Mouse (Mus musculus): ENCODE data around the gene Lmbr1l. TPM values are rescaled to one million over a fixed set of nuclear protein-coding genes. Genes with fewer than 3 reads are reported as not detected.
A peak's percentile ranks its signal among the peaks of the same experiment; 100 is the strongest.

Gene Lmbr1l
- polyA plus RNA-seq, 1 experiment: 33.4 TPM

GRCm38 (mm10) chr15:98883661-98884060, 34.4 kb downstream of the Lmbr1l start:
- Histone ChIP-seq H3K36me3 (ENCODE audit: control insufficient read depth, insufficient read depth) (no peaks in the 10 kb centered on the region), H3K27me3 (ENCODE audit: control insufficient read depth, insufficient read depth, insufficient read length) (no peaks in the 10 kb centered on the region), H3K79me2 (ENCODE audit: control insufficient read depth, insufficient read depth) (no peaks in the 10 kb centered on the region), H3K4me2 (ENCODE audit: low read depth) (no peak overlapping the region), H3ac (ENCODE audit: control insufficient read depth, insufficient read length) (no peak overlapping the region), H3K4me3 (no peak overlapping the region)
- TF ChIP-seq MYOG (IDR thresholded peaks at IDR 0.05; ENCODE audit: control insufficient read depth in 1 of 3, insufficient read depth in 1 of 3, insufficient read length in 2 of 3, low read depth in 2 of 3) (no peak), E2F4 (IDR thresholded peaks at IDR 0.05; ENCODE audit: insufficient read depth) (no peak), POLR2A (IDR thresholded peaks at IDR 0.05; ENCODE audit: insufficient read length, low read depth) (no peak)

- Histone ChIP-seq H3K4me2 (ENCODE audit: low read depth) (peak overlapping the region; percentile 54), H3K27me3 (ENCODE audit: control insufficient read depth, insufficient read depth, insufficient read length) (no peaks in the 10 kb centered on the region), H3K4me3 (peak overlapping the region; percentile 47), H3K79me2 (ENCODE audit: control insufficient read depth, insufficient read depth) (no peaks in the 10 kb centered on the region), H3K36me3 (ENCODE audit: control insufficient read depth, insufficient read depth) (no peaks in the 10 kb centered on the region), H3ac (ENCODE audit: control insufficient read depth, insufficient read length) (no peak overlapping the region)
- TF ChIP-seq TCF3 (IDR thresholded peaks at IDR 0.05; ENCODE audit: insufficient read length, low read depth) (no peak), MAX (IDR thresholded peaks at IDR 0.05; ENCODE audit: low read depth) (no peak), TCF12 (IDR thresholded peaks at IDR 0.05; ENCODE audit: insufficient read depth, poor library complexity, severe bottlenecking) (no peak), MYOD1 (IDR thresholded peaks at IDR 0.05; ENCODE audit: control insufficient read depth in 1 of 3, insufficient read length in 2 of 3, low read depth in 2 of 3) (no peak), SRF (IDR thresholded peaks at IDR 0.05; ENCODE audit: control insufficient read depth, insufficient read length, low read depth) (no peak), CEBPB (IDR thresholded peaks at IDR 0.05; ENCODE audit: insufficient read depth, poor library complexity, severe bottlenecking) (no peak), POLR2AphosphoS2 (IDR thresholded peaks at IDR 0.05; ENCODE audit: insufficient read length, low read depth) (no peak), REST (IDR thresholded peaks at IDR 0.05; ENCODE audit: insufficient read depth, insufficient read length) (no peak), MYOG (IDR thresholded peaks at IDR 0.05; ENCODE audit: control insufficient read depth in 1 of 3, insufficient read depth in 1 of 3, insufficient read length in 2 of 3, low read depth in 2 of 3) (no peak), USF1 (IDR thresholded peaks at IDR 0.05; ENCODE audit: low read depth) (no peak), E2F4 (IDR thresholded peaks at IDR 0.05; ENCODE audit: insufficient read depth) (no peak), POLR2A (IDR thresholded peaks at IDR 0.05; ENCODE audit: insufficient read length, low read depth) (no peak)
Measured at GRCm38 (mm10) chr15:98881656-98882008, 36.4 kb downstream of the Lmbr1l start.

- peak overlapping the region; percentile 95 for H3K4me2 ChIP-seq (ENCODE audit: low read depth)
- H3K4me3 ChIP-seq: peak overlapping the region; percentile 47
- no peaks in the 10 kb centered on the region for H3K27me3 ChIP-seq (ENCODE audit: control insufficient read depth, insufficient read depth, insufficient read length)
- H3K79me2 ChIP-seq (ENCODE audit: control insufficient read depth, insufficient read depth): no peaks in the 10 kb centered on the region
- H3K36me3 ChIP-seq (ENCODE audit: control insufficient read depth, insufficient read depth): no peaks in the 10 kb centered on the region
- TF ChIP-seq SRF (IDR thresholded peaks at IDR 0.05; ENCODE audit: control insufficient read depth, insufficient read length, low read depth): peak; percentile 26
- TF ChIP-seq POLR2AphosphoS2 (IDR thresholded peaks at IDR 0.05; ENCODE audit: insufficient read length, low read depth): peak; percentile 41
- peak in 1 of 3 experiments; percentile 7 for TF ChIP-seq MYOD1 (IDR thresholded peaks at IDR 0.05; ENCODE audit: control insufficient read depth in 1 of 3, insufficient read length in 2 of 3, low read depth in 2 of 3)
- TF ChIP-seq E2F4 (IDR thresholded peaks at IDR 0.05; ENCODE audit: insufficient read depth): peak; percentile 51
- no peak for TF ChIP-seq MYOG (IDR thresholded peaks at IDR 0.05; ENCODE audit: control insufficient read depth in 1 of 3, insufficient read depth in 1 of 3, insufficient read length in 2 of 3, low read depth in 2 of 3)
- peak; percentile 87 for TF ChIP-seq USF1 (IDR thresholded peaks at IDR 0.05; ENCODE audit: low read depth)
- peak; percentile 61 for TF ChIP-seq POLR2A (IDR thresholded peaks at IDR 0.05; ENCODE audit: insufficient read length, low read depth)
- no peak for TF ChIP-seq TCF3 (IDR thresholded peaks at IDR 0.05; ENCODE audit: insufficient read length, low read depth)
- H3ac ChIP-seq (ENCODE audit: control insufficient read depth, insufficient read length): peak overlapping the region; percentile 0
Measured at GRCm38 (mm10) chr15:98880978-98881655, 36.9 kb downstream of the Lmbr1l start.

GRCm38 (mm10) chr15:98877331-98877730, 40.7 kb downstream of the Lmbr1l start:
- Histone ChIP-seq H3K36me3 (ENCODE audit: control insufficient read depth, insufficient read depth) (no peaks in the 10 kb centered on the region), H3ac (ENCODE audit: control insufficient read depth, insufficient read length) (no peak overlapping the region), H3K4me2 (ENCODE audit: low read depth) (no peak overlapping the region), H3K79me2 (ENCODE audit: control insufficient read depth, insufficient read depth) (no peaks in the 10 kb centered on the region), H3K27me3 (ENCODE audit: control insufficient read depth, insufficient read depth, insufficient read length) (no peaks in the 10 kb centered on the region), H3K4me3 (no peak overlapping the region)
- TF ChIP-seq CEBPB (IDR thresholded peaks at IDR 0.05; ENCODE audit: insufficient read depth, poor library complexity, severe bottlenecking): no peak

GRCm38 (mm10) chr15:98871916-98872888, 45.8 kb downstream of the Lmbr1l start:
- Histone ChIP-seq H3ac (ENCODE audit: control insufficient read depth, insufficient read length) (peak overlapping the region; percentile 77), H3K36me3 (ENCODE audit: control insufficient read depth, insufficient read depth) (no peaks in the 10 kb centered on the region), H3K4me2 (ENCODE audit: low read depth) (peak overlapping the region; percentile 96), H3K4me3 (peak overlapping the region; percentile 93), H3K79me2 (ENCODE audit: control insufficient read depth, insufficient read depth) (peaks cover 41% of the 10 kb centered on the region), H3K27me3 (ENCODE audit: control insufficient read depth, insufficient read depth, insufficient read length) (no peaks in the 10 kb centered on the region)
- TF ChIP-seq USF1 (IDR thresholded peaks at IDR 0.05; ENCODE audit: low read depth) (peak; percentile 43), POLR2A (IDR thresholded peaks at IDR 0.05; ENCODE audit: insufficient read length, low read depth) (peak; percentile 47), MYOG (IDR thresholded peaks at IDR 0.05; ENCODE audit: control insufficient read depth in 1 of 3, insufficient read depth in 1 of 3, insufficient read length in 2 of 3, low read depth in 2 of 3) (peak; percentile 3 to 75 (median 49)), CEBPB (IDR thresholded peaks at IDR 0.05; ENCODE audit: insufficient read depth, poor library complexity, severe bottlenecking) (no peak), MAX (IDR thresholded peaks at IDR 0.05; ENCODE audit: low read depth) (peak; percentile 84), MYOD1 (IDR thresholded peaks at IDR 0.05; ENCODE audit: control insufficient read depth in 1 of 3, insufficient read length in 2 of 3, low read depth in 2 of 3) (peak in 1 of 3 experiments; percentile 59), TCF12 (IDR thresholded peaks at IDR 0.05; ENCODE audit: insufficient read depth, poor library complexity, severe bottlenecking) (no peak), POLR2AphosphoS2 (IDR thresholded peaks at IDR 0.05; ENCODE audit: insufficient read length, low read depth) (peak; percentile 77)
